Mouse (Mus musculus): ENCODE data around the gene Atat1. TPM values are rescaled to one million over a fixed set of nuclear protein-coding genes. Genes with fewer than 3 reads are reported as not detected.

Atat1 gene
- polyA plus RNA-seq, 1 experiment from 2014 or later, result 369 TPM

- peak overlapping the region; percentile 75 for H3K4me3 ChIP-seq
- H3K9ac ChIP-seq, result peak overlapping the region; percentile 72
- H3K9me3 ChIP-seq, result no peaks in the 10 kb centered on the region
- peak overlapping the region; percentile 73 for H3K4me2 ChIP-seq
- WGBS, result 3% methylated on average over 28 of the region's 28 CpGs
- H3K36me3 ChIP-seq, result peaks cover 22% of the 10 kb centered on the region
- H3K27ac ChIP-seq (replicated peaks), result peak overlapping the region; percentile 99
- H3K4me1 ChIP-seq (replicated peaks), result peaks cover 26% of the 10 kb centered on the region
- ATAC-seq (ENCODE audit: low read depth), result no peak
- no peaks in the 10 kb centered on the region for H3K27me3 ChIP-seq
Measured at GRCm38 (mm10) chr17:35915538-35916296, 5.8 kb upstream of the Atat1 start.

DNA sequence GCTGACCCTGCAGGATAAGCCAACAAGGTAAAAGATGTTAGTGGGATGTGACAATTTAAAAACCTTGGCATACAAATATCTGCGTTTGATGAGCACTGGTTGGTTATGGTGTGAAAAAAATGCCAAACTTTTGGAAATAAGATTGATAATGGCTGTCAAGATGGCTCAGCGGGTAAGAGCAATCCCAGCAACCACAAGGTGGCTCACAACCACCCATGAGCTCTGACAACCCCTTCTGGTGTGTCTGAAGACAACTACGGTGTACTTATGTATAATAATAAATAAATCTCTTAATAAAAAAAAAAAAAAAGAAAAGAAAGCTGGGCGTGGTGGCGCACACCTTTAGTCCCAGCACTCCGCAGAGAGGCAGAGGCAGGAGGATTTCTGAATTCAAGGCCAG is 5.1 kb upstream of the Atat1 start:
- Histone ChIP-seq H3K27ac (replicated peaks) (0 out of 2 replicates have a peak overlapping the region, but pooled peaks have one; percentile 99), H3K4me2 (peak overlapping the region; percentile 73), H3K4me3 (peak overlapping the region; percentile 75), H3K36me3 (peaks cover 22% of the 10 kb centered on the region), H3K27me3 (no peaks in the 10 kb centered on the region), H3K9ac (no peak overlapping the region; the same call in 1 of the 2 replicates), H3K9me3 (no peaks in the 10 kb centered on the region), H3K4me1 (replicated peaks) (peaks cover 22% of the 10 kb centered on the region)
- ATAC-seq (ENCODE audit: low read depth), result no peak
- 84% methylated on average over 6 of the region's 6 CpGs for WGBS

- H3K36me3 ChIP-seq, result peaks cover 62% of the 10 kb centered on the region
- peak overlapping the region; percentile 90 for H3K9ac ChIP-seq
- H3K4me3 ChIP-seq, result peak overlapping the region; percentile 61
- no peaks in the 10 kb centered on the region for H3K9me3 ChIP-seq
- H3K4me1 ChIP-seq (replicated peaks), result peaks cover 37% of the 10 kb centered on the region
- peak overlapping the region; percentile 90 for H3K27ac ChIP-seq (replicated peaks)
- 20% methylated on average over 20 of the region's 20 CpGs for WGBS
- H3K27me3 ChIP-seq, result no peaks in the 10 kb centered on the region
- ATAC-seq (ENCODE audit: low read depth), result peak; percentile 55
- H3K4me2 ChIP-seq, result peak overlapping the region; percentile 76
Measured at GRCm38 (mm10) chr17:35909186-35909918, 523 bp downstream of the Atat1 start.

- peaks cover 64% of the 10 kb centered on the region for H3K36me3 ChIP-seq
- no peaks in the 10 kb centered on the region for H3K27me3 ChIP-seq
- no peak for ATAC-seq (ENCODE audit: low read depth)
- no peak overlapping the region for H3K27ac ChIP-seq (replicated peaks)
- H3K4me1 ChIP-seq (replicated peaks), result peaks cover 37% of the 10 kb centered on the region
- peak overlapping the region; percentile 90; the same call in 1 of the 2 replicates for H3K9ac ChIP-seq
- WGBS, result 74% methylated on average over 2 of the region's 2 CpGs
- H3K4me2 ChIP-seq, result peak overlapping the region; percentile 76
- H3K9me3 ChIP-seq, result no peaks in the 10 kb centered on the region
- H3K4me3 ChIP-seq, result peak overlapping the region; percentile 61
Measured at GRCm38 (mm10) chr17:35907609-35908008, 2.3 kb downstream of the Atat1 start.

- peaks cover 77% of the 10 kb centered on the region for H3K36me3 ChIP-seq
- H3K9me3 ChIP-seq, result no peaks in the 10 kb centered on the region
- no peak overlapping the region for H3K4me2 ChIP-seq
- H3K4me3 ChIP-seq, result no peak overlapping the region
- peaks cover 37% of the 10 kb centered on the region for H3K4me1 ChIP-seq (replicated peaks)
- H3K9ac ChIP-seq, result no peak overlapping the region
- no peaks in the 10 kb centered on the region for H3K27me3 ChIP-seq
- WGBS, result 98% methylated on average over 1 of the region's 1 CpGs
- H3K27ac ChIP-seq (replicated peaks), result no peak overlapping the region
- ATAC-seq (ENCODE audit: low read depth), result no peak
Measured at GRCm38 (mm10) chr17:35905587-35905986, 4.3 kb downstream of the Atat1 start.

DNA sequence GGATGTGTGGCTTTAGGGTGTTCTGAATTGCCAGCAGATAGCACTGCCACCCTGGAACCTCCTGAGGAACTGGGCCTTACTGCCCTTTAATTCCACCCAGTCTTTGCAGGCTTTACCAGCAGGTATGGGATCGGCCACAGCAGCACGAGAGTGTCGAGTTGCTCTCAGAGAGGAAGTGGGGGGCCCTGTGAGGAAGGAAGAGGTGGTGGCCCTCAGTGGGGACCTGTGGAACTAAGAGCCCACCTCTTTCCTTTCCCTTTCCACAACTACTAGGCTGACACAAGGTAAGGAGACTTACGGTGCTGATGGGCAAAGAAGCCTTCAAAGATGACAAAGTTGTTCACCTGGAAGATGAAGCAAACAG is 5.9 kb downstream of the Atat1 start:
- Histone ChIP-seq H3K4me1 (replicated peaks) (peaks cover 29% of the 10 kb centered on the region), H3K4me3 (no peak overlapping the region), H3K27ac (replicated peaks) (no peak overlapping the region), H3K36me3 (peaks cover 93% of the 10 kb centered on the region), H3K9me3 (no peaks in the 10 kb centered on the region), H3K27me3 (no peaks in the 10 kb centered on the region), H3K4me2 (no peak overlapping the region), H3K9ac (no peak overlapping the region)
- no peak for ATAC-seq (ENCODE audit: low read depth)
- WGBS, result 87% methylated on average over 4 of the region's 4 CpGs

GRCm38 (mm10) chr17:35903343-35903991 is 6.4 kb downstream of the Atat1 start:
- Histone ChIP-seq H3K27ac (replicated peaks) (no peak overlapping the region), H3K4me2 (no peak overlapping the region), H3K36me3 (peaks cover 95% of the 10 kb centered on the region), H3K9ac (no peak overlapping the region), H3K27me3 (no peaks in the 10 kb centered on the region), H3K9me3 (no peaks in the 10 kb centered on the region), H3K4me1 (replicated peaks) (peaks cover 24% of the 10 kb centered on the region), H3K4me3 (no peak overlapping the region)
- 90% methylated on average over 9 of the region's 9 CpGs for WGBS
- ATAC-seq (ENCODE audit: low read depth), result no peak

- H3K4me1 ChIP-seq (replicated peaks), result peaks cover 17% of the 10 kb centered on the region
- no peak overlapping the region for H3K4me2 ChIP-seq
- H3K27me3 ChIP-seq, result no peaks in the 10 kb centered on the region
- peaks cover 78% of the 10 kb centered on the region for H3K36me3 ChIP-seq
- no peak overlapping the region for H3K9ac ChIP-seq
- 83% methylated on average over 3 of the region's 3 CpGs for WGBS
- no peak overlapping the region for H3K4me3 ChIP-seq
- no peak overlapping the region for H3K27ac ChIP-seq (replicated peaks)
- H3K9me3 ChIP-seq, result no peaks in the 10 kb centered on the region
- ATAC-seq (ENCODE audit: low read depth), result no peak
Measured at GRCm38 (mm10) chr17:35900636-35901035, 9.2 kb downstream of the Atat1 start.

GRCm38 (mm10) chr17:35897644-35898573 is 12.0 kb downstream of the Atat1 start:
- no peaks in the 10 kb centered on the region for H3K9me3 ChIP-seq
- peak overlapping the region; percentile 64 for H3K4me3 ChIP-seq
- peak overlapping the region; percentile 93 for H3K4me2 ChIP-seq
- WGBS, result 45% methylated on average over 23 of the region's 23 CpGs
- peaks cover 69% of the 10 kb centered on the region for H3K36me3 ChIP-seq
- H3K4me1 ChIP-seq (replicated peaks), result peaks cover 20% of the 10 kb centered on the region
- ATAC-seq (ENCODE audit: low read depth), result peak; percentile 49
- H3K27me3 ChIP-seq, result no peaks in the 10 kb centered on the region
- H3K9ac ChIP-seq, result peak overlapping the region; percentile 85
- peak overlapping the region; percentile 97 for H3K27ac ChIP-seq (replicated peaks)

DNA sequence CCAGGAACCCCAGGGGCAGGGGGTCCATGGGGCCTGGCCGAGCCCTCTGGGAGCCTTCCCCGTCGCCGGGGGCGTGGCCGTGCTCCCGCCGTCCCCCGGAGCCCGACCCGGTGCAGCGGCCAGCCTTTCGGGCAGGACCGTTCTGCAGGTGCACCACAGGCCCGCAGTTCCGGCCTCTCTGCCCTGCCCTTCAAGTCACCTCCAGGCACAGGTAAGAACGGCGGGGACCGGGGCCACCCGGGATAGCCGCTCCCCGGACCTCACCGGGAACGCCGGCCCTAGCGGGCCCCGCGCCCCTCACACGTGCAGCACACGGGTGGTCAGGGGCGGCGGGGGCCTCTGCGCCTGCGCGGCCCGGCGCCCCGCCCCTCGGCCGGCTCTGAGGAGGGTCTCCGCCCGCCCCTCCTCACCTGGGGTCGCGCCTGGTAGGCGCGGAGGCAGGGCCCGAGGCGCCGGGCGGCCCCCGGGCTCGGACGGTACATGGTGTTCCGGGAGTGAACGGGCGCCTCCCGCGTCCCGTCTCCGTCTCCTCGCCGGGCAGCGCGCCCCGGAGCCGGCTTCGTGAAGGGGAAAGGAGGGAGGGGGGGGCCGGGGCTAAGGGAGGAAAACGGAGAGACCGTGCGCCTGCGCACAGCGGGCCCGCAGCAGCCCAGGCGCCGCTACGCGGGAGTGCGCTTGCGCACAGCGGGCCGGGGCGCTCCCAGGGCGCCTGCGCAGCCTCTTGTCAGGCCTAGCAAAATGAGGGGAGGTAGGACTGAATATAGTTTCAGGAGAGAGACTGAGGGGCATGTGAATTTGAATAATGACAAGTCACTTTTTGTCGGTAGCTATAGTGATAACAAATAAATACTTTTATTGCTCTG is 12.9 kb downstream of the Atat1 start, which contains the start of gene 2310061I04Rik:
Gene 2310061I04Rik (minus strand): TSS at position 651 of the 863 bp plus-strand sequence.
- WGBS, result 1% methylated on average over 76 of the region's 86 CpGs
- peak within 1 kb of the TSS; percentile 85 for H3K9ac ChIP-seq
- peak within 1 kb of the TSS; percentile 93 for H3K4me2 ChIP-seq
- ATAC-seq (ENCODE audit: low read depth), result peak; percentile 94
- no peaks in the 10 kb centered on the region for H3K27me3 ChIP-seq
- peak within 1 kb of the TSS; percentile 97 for H3K27ac ChIP-seq (replicated peaks)
- H3K4me3 ChIP-seq, result peak within 1 kb of the TSS; percentile 64
- H3K9me3 ChIP-seq, result no peaks in the 10 kb centered on the region
- H3K4me1 ChIP-seq (replicated peaks), result peaks cover 20% of the 10 kb centered on the region
- H3K36me3 ChIP-seq, result peaks cover 69% of the 10 kb centered on the region

Measured in neural tube, embryonic 13.5 days (tissue).